Mouse (Mus musculus) liver, embryonic 16.5 days (tissue): ENCODE measurements around the gene 2300009A05Rik. TPM values are rescaled to one million over a fixed set of nuclear protein-coding genes. Genes with fewer than 3 reads are reported as not detected.

Experiments used
- ATAC-seq: fragments of 200-750 bp; cut with Nextera tagmentation; 2 replicates; pipeline ENCODE4 v1.8.0; 2017; ENCODE audit warnings: low read depth, mild to moderate bottlenecking, moderate number of reproducible peaks, moderate library complexity
- H3K27ac ChIP-seq: fragments of 300-500 bp; sonication (generic); 2 replicates; pipeline ENCODE4 v1.5.1; 2014; ENCODE audit warnings: mild to moderate bottlenecking, low read length
- H3K27me3 ChIP-seq: fragments of 300-500 bp; sonication (generic); 2 replicates; pipeline ENCODE4 v1.6.1; 2014; ENCODE audit warnings: low read depth, low read length, mixed read lengths; ENCODE audit not compliant: control insufficient read depth, insufficient read depth
- H3K36me3 ChIP-seq: fragments of 300-500 bp; sonication (generic); 2 replicates; pipeline ENCODE4 v1.6.1; 2014; ENCODE audit warnings: mild to moderate bottlenecking; ENCODE audit not compliant: control insufficient read depth, insufficient read depth
- H3K4me1 ChIP-seq: fragments of 300-500 bp; sonication (generic); 2 replicates; pipeline ENCODE4 v1.6.1; 2014; ENCODE audit warnings: low read depth, low read length, mixed read lengths; ENCODE audit not compliant: control insufficient read depth
- H3K4me2 ChIP-seq: fragments of 300-500 bp; sonication (generic); 2 replicates; pipeline ENCODE4 v1.6.1; 2014; ENCODE audit warnings: low read depth, low read length, mixed read lengths
- H3K4me3 ChIP-seq: fragments of 300-500 bp; sonication (generic); 2 replicates; pipeline ENCODE4 v1.5.1; 2014; ENCODE audit warnings: low read depth, mild to moderate bottlenecking, low read length
- H3K9ac ChIP-seq: fragments of 300-500 bp; sonication (generic); 2 replicates; pipeline ENCODE4 v1.6.1; 2014; ENCODE audit warnings: low read depth, low read length
- H3K9me3 ChIP-seq: fragments of 300-500 bp; sonication (generic); replicated peaks from 2 replicates; pipeline ENCODE4 v1.6.1; 2016; ENCODE audit warnings: low read length; ENCODE audit not compliant: control insufficient read depth
- WGBS: fragments of 180-500 bp; shearing (Covaris S2); extraction: QIAGEN DNeasy Blood & Tissue Kit; methylation state at CpG from one replicate; pipeline ENCODE4 v1.1.7; 2014; ENCODE audit not compliant: insufficient replicate concordance; 5-methylcytosine and 5-hydroxymethylcytosine counted together
- polyA plus RNA-seq: library from polyadenylated mRNA; unstranded; fragments of >200 nt; fragmentation: Nextera tagmentation; extraction: Ambion mirVana; gene quantifications from 2 replicates; pipeline ENCODE4 v1.2.1, GENCODE M21; 2015

The 2300009A05Rik gene
- polyA plus RNA-seq, 1 experiment from 2014 or later, result 21.5 TPM

DNA sequence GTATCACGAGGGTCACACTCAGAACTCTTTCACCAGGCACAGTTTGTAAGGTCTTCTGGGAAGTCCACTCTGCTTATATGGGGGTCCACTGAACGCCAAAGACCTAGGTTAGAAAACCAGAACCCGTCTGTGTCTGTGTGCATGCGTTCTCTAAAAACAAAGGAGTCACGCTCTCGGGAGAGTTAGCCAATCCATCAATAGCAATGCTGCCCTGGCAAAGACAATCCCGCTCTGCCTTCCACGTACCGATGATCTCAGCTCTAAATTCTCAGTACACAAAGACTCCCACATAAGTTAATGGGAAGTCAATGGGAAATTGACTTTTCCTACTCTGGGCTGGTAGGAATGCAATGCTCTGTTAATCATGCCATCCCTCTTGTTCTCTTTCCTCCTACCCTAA, 42.8 kb downstream of the 2300009A05Rik start:
- no peaks in the 10 kb centered on the region for H3K9me3 ChIP-seq
- ATAC-seq, result no peak
- 76% methylated on average over 9 of the region's 9 CpGs for WGBS

GRCm38 (mm10) chr9:63354168-63354567, 44.9 kb downstream of the 2300009A05Rik start:
- Histone ChIP-seq H3K27me3 (no peaks in the 10 kb centered on the region), H3K9me3 (no peaks in the 10 kb centered on the region), H3K4me2 (no peak overlapping the region), H3K27ac (no peak overlapping the region), H3K9ac (no peak overlapping the region), H3K4me1 (no peaks in the 10 kb centered on the region), H3K4me3 (no peak overlapping the region), H3K36me3 (no peaks in the 10 kb centered on the region)
- ATAC-seq, result no peak
- WGBS, result 85% methylated on average over 4 of the region's 4 CpGs

More for the DNA sequence above, 42.8 kb downstream of the 2300009A05Rik start:
- no peak overlapping the region for H3K4me3 ChIP-seq
- no peak overlapping the region for H3K4me2 ChIP-seq
- H3K9ac ChIP-seq, result no peak overlapping the region
- H3K4me1 ChIP-seq, result no peaks in the 10 kb centered on the region
- H3K36me3 ChIP-seq, result no peaks in the 10 kb centered on the region
- no peak overlapping the region for H3K27ac ChIP-seq
- H3K27me3 ChIP-seq, result no peaks in the 10 kb centered on the region

DNA sequence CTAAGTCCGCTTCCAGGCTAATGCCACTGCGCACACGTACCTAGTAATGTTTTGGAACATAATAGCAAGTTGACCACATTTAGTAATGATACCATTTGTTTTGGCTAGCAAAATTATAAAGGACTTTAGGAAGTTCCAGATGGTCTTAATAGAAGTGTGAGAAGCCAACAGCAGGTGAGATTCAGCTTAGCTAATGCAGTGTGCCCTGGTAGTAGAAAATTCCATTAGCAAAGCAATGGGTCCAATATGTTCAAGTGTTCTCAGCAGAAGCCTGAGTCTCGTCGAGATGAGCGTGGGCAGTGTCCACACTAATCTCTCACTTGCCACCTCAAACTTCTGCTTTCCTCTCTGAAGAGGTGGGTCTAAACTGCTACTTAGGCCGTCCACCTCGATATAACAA, 49.0 kb downstream of the 2300009A05Rik start:
- Histone ChIP-seq H3K9me3 (no peaks in the 10 kb centered on the region), H3K27me3 (no peaks in the 10 kb centered on the region), H3K27ac (no peak overlapping the region), H3K4me3 (no peak overlapping the region), H3K9ac (no peak overlapping the region), H3K4me2 (no peak overlapping the region), H3K4me1 (no peaks in the 10 kb centered on the region), H3K36me3 (no peaks in the 10 kb centered on the region)
- ATAC-seq, result no peak
- 57% methylated on average over 8 of the region's 8 CpGs for WGBS

DNA sequence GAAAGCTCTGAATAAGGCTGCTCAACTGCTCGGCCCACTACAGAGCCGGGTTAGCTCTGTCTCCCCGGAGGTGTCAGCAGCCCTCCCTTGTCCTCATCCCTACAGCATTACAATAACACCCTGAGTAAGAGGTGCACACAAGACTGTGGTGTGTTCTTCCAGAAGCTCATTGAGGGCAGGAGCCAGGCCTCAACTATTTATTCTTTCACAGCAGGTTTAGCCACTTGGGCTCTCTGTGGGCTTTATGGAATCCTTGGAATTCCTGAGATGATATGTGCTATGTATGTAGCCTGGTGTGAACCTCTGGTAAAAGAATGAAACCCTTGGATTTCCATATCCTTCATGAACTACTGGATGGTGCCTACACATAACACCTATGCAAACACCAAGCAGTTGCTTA, 49.8 kb downstream of the 2300009A05Rik start:
- 78% methylated on average over 3 of the region's 3 CpGs for WGBS

GRCm38 (mm10) chr9:63348146-63348545, 50.9 kb downstream of the 2300009A05Rik start:
- ATAC-seq, result no peak
- no peaks in the 10 kb centered on the region for H3K9me3 ChIP-seq
- WGBS, result 47% methylated on average over 1 of the region's 1 CpGs
- no peak overlapping the region for H3K4me2 ChIP-seq
- no peaks in the 10 kb centered on the region for H3K27me3 ChIP-seq
- no peak overlapping the region for H3K4me3 ChIP-seq
- no peaks in the 10 kb centered on the region for H3K36me3 ChIP-seq
- H3K4me1 ChIP-seq, result no peaks in the 10 kb centered on the region
- H3K9ac ChIP-seq, result no peak overlapping the region
- H3K27ac ChIP-seq, result no peak overlapping the region

More for the DNA sequence above, 49.8 kb downstream of the 2300009A05Rik start:
- Histone ChIP-seq H3K4me2 (no peak overlapping the region), H3K27ac (no peak overlapping the region), H3K4me3 (no peak overlapping the region), H3K36me3 (no peaks in the 10 kb centered on the region), H3K4me1 (no peaks in the 10 kb centered on the region), H3K27me3 (no peaks in the 10 kb centered on the region), H3K9me3 (no peaks in the 10 kb centered on the region), H3K9ac (no peak overlapping the region)
- no peak for ATAC-seq

- no peak overlapping the region for H3K4me2 ChIP-seq
- no peaks in the 10 kb centered on the region for H3K4me1 ChIP-seq
- no peaks in the 10 kb centered on the region for H3K27me3 ChIP-seq
- ATAC-seq, result no peak
- no peaks in the 10 kb centered on the region for H3K9me3 ChIP-seq
- H3K4me3 ChIP-seq, result no peak overlapping the region
- H3K27ac ChIP-seq, result no peak overlapping the region
- WGBS, result 67% methylated on average over 6 of the region's 6 CpGs
- H3K36me3 ChIP-seq, result no peaks in the 10 kb centered on the region
- H3K9ac ChIP-seq, result no peak overlapping the region
Measured at GRCm38 (mm10) chr9:63346029-63346428, 53.0 kb downstream of the 2300009A05Rik start.

Other genes starting within 250 kb of the 2300009A05Rik start
- gene Map2k5, start 21.3 kb downstream of the 2300009A05Rik start, polyA plus RNA-seq, result 7.7 and 7.8 TPM in 2 replicates
- 0.02 TPM in 1 of 2 replicates, not detected in the other for gene Iqch, start 203.2 kb upstream of the 2300009A05Rik start, polyA plus RNA-seq
- gene Aagab, start 203.4 kb upstream of the 2300009A05Rik start, polyA plus RNA-seq, result 14.2 and 14.3 TPM in 2 replicates